ENCODE assay signal across 8 mouse cellular contexts in genomic region chr7:27591266-27592216, GRCm38 (mm10). TPM values are rescaled to one million over a fixed set of nuclear protein-coding genes. Genes with fewer than 3 reads are reported as not detected.
DNase-seq lines count a peak whose midpoint lies in the region; ATAC-seq and TF ChIP-seq lines count a peak whose summit lies in the region.

TSS of gene Akt2 (plus strand) at chr7:27591552.

- TF ChIP-seq CTCF in kidney, adult 2 months (conservative IDR thresholded peaks at IDR 0.05; ENCODE audit: insufficient read depth, insufficient read length, low read depth, low read length), result no peak
- TF ChIP-seq CTCF in midbrain, postnatal 0 days (IDR thresholded peaks at IDR 0.05), result peak; percentile 26; the same call in 1 of the 2 replicates

- peak within 1 kb of the TSS; percentile 66 for H3K4me3 ChIP-seq in embryonic facial prominence, embryonic 13.5 days
- H3K4me3 ChIP-seq in kidney, adult 2 months (ENCODE audit: insufficient read depth, low read depth, low read length), result peak within 1 kb of the TSS; percentile 91
- peak within 1 kb of the TSS; percentile 79 for H3K4me3 ChIP-seq in limb, embryonic 14.5 days (replicated peaks; ENCODE audit: low read length)
- peak within 1 kb of the TSS; percentile 68 for H3K4me3 ChIP-seq in midbrain, postnatal 0 days (ENCODE audit: low read depth, low read length)

- WGBS in embryonic facial prominence, embryonic 13.5 days, result under 1% methylated on average over 42 of the region's 71 CpGs
- WGBS in kidney, adult 2 months, result under 1% methylated on average over 69 of the region's 71 CpGs
- 6% methylated on average over 36 of the region's 71 CpGs for WGBS in limb, embryonic 14.5 days
- under 1% methylated on average over 49 of the region's 71 CpGs for WGBS in midbrain, postnatal 0 days

- peaks cover 16% of the 10 kb centered on the region for H3K4me1 ChIP-seq in embryonic facial prominence, embryonic 13.5 days
- H3K4me1 ChIP-seq in kidney, adult 2 months (ENCODE audit: control insufficient read depth, insufficient read depth, low read length), result peaks cover 8% of the 10 kb centered on the region; the same call in 1 of the 2 replicates
- H3K4me1 ChIP-seq in limb, embryonic 14.5 days (ENCODE audit: control insufficient read depth, insufficient read depth, low read length), result peaks cover 8% of the 10 kb centered on the region; the same call in 1 of the 2 replicates
- H3K4me1 ChIP-seq in midbrain, postnatal 0 days (ENCODE audit: insufficient read depth, low read length), result peaks cover 13% of the 10 kb centered on the region; the same call in 1 of the 2 replicates

- peaks cover 12% of the 10 kb centered on the region for H3K36me3 ChIP-seq in embryonic facial prominence, embryonic 13.5 days
- H3K36me3 ChIP-seq in kidney, adult 2 months (ENCODE audit: control insufficient read depth, insufficient read depth, low read length), result no peaks in the 10 kb centered on the region
- H3K36me3 ChIP-seq in limb, embryonic 14.5 days (ENCODE audit: control insufficient read depth, insufficient read depth, low read length), result no peaks in the 10 kb centered on the region
- peaks cover 2% of the 10 kb centered on the region; the same call in 1 of the 2 replicates for H3K36me3 ChIP-seq in midbrain, postnatal 0 days (ENCODE audit: insufficient read depth, low read length)

- H3K27ac ChIP-seq in embryonic facial prominence, embryonic 13.5 days, result peak within 1 kb of the TSS; percentile 99
- H3K27ac ChIP-seq in kidney, adult 2 months (ENCODE audit: insufficient read depth, low read depth, low read length), result peak within 1 kb of the TSS; percentile 95
- peak within 1 kb of the TSS; percentile 98 for H3K27ac ChIP-seq in limb, embryonic 14.5 days (replicated peaks; ENCODE audit: low read depth, low read length)
- peak within 1 kb of the TSS; percentile 95 for H3K27ac ChIP-seq in midbrain, postnatal 0 days (ENCODE audit: low read depth, low read length)

- H3K4me2 ChIP-seq in embryonic facial prominence, embryonic 13.5 days, result peak within 1 kb of the TSS; percentile 62
- H3K4me2 ChIP-seq in limb, embryonic 14.5 days (replicated peaks; ENCODE audit: low read depth, low read length, severe bottlenecking), result peak within 1 kb of the TSS; percentile 64
- H3K4me2 ChIP-seq in midbrain, postnatal 0 days (ENCODE audit: low read depth, low read length, poor library complexity, severe bottlenecking), result peak within 1 kb of the TSS; percentile 72

- H3K9ac ChIP-seq in embryonic facial prominence, embryonic 13.5 days, result peak within 1 kb of the TSS; percentile 92
- peak within 1 kb of the TSS; percentile 90 for H3K9ac ChIP-seq in limb, embryonic 14.5 days (ENCODE audit: low read depth, low read length, severe bottlenecking)
- peak within 1 kb of the TSS; percentile 88 for H3K9ac ChIP-seq in midbrain, postnatal 0 days (replicated peaks; ENCODE audit: low read length, poor library complexity, severe bottlenecking)

- ATAC-seq in embryonic facial prominence, embryonic 13.5 days (ENCODE audit: insufficient number of reproducible peaks, insufficient read depth, low FRiP score, low TSS enrichment, low read depth), result peak; percentile 96
- ATAC-seq in limb, embryonic 14.5 days (ENCODE audit: low FRiP score, low read depth), result peak; percentile 93
- ATAC-seq in midbrain, postnatal 0 days (ENCODE audit: low FRiP score), result peak; percentile 96

- no peaks in the 10 kb centered on the region for H3K9me3 ChIP-seq in embryonic facial prominence, embryonic 13.5 days
- H3K9me3 ChIP-seq in limb, embryonic 14.5 days (ENCODE audit: control insufficient read depth, low read length), result no peaks in the 10 kb centered on the region
- no peaks in the 10 kb centered on the region for H3K9me3 ChIP-seq in midbrain, postnatal 0 days (ENCODE audit: low read length)

- TF ChIP-seq POLR2A in kidney, adult 2 months (IDR thresholded peaks at IDR 0.05; ENCODE audit: low read depth, low read length), result no peak
- TF ChIP-seq POLR2A in limb, embryonic 14.5 days (IDR thresholded peaks at IDR 0.05; ENCODE audit: borderline replicate concordance, extremely low read depth, insufficient read depth, insufficient read length), result 0 out of 2 replicates have a peak, but pooled peaks have one; percentile 45

- no peaks in the 10 kb centered on the region for H3K27me3 ChIP-seq in embryonic facial prominence, embryonic 13.5 days
- no peaks in the 10 kb centered on the region for H3K27me3 ChIP-seq in kidney, adult 2 months (replicated peaks; ENCODE audit: control insufficient read depth, insufficient read depth, low read length)
- no peaks in the 10 kb centered on the region for H3K27me3 ChIP-seq in limb, embryonic 14.5 days (ENCODE audit: control insufficient read depth, insufficient read depth, low read length)
- H3K27me3 ChIP-seq in midbrain, postnatal 0 days (ENCODE audit: insufficient read depth, low read length), result no peaks in the 10 kb centered on the region

- peak; percentile 96 for DNase-seq in 3T3-L1 (ENCODE audit: low read depth, low spot score)
- DNase-seq in adrenal gland, postnatal 36 days, result peak; percentile 92 to 93
- DNase-seq in heart, adult 18-20 months, result peak; percentile 94 to 97
- peak; percentile 98 for DNase-seq in kidney, adult 2 months
- DNase-seq in limb, embryonic 14.5 days (ENCODE audit: low spot score), result peak; percentile 97
- peak; percentile 99 for DNase-seq in midbrain, postnatal 0 days (ENCODE audit: low spot score)
- peak; percentile 75 to 84 for DNase-seq in spleen, postnatal 14 days (ENCODE audit: low spot score in 2 of 2)

RNA-seq across cellular contexts. Expression of gene Akt2, which starts in this region (rescaled TPM):
- total RNA-seq in adrenal gland, postnatal 36 days (2021), result 100 to 1,000 TPM; 201 to 243 TPM
- polyA plus RNA-seq in embryonic facial prominence, embryonic 13.5 days (2015; fragmentation: Nextera tagmentation; extraction: Ambion mirVana), result 103 and 106 TPM in 2 replicates
- 100 to 1,000 TPM; 168 to 200 TPM for total RNA-seq in heart, adult 18-20 months (2021)
- polyA plus RNA-seq in kidney, adult 2 months (2012; rRNA removed), result 83.9 and 89.2 TPM in 2 replicates
- polyA plus RNA-seq in limb, embryonic 14.5 days (2012; rRNA removed), result 96.6 and 110 TPM in 2 replicates
- 112 and 119 TPM in 2 replicates for polyA plus RNA-seq in limb, embryonic 14.5 days (2014; fragmentation: Nextera tagmentation; extraction: Ambion mirVana)
- 42.8 and 46.7 TPM in 2 replicates for total RNA-seq in midbrain, postnatal 0 days (2014; rRNA removed)
- 37.7 and 38.1 TPM in 2 replicates for polyA plus RNA-seq in midbrain, postnatal 0 days (2015; fragmentation: Nextera tagmentation; extraction: Ambion mirVana)

Comparison
In these comparisons a context has a peak if more than half of its experiments do, and no peak if none do; other contexts are left out.
1. Peak in every context shown above with its lines: DNase-seq, ATAC-seq, H3K4me3 ChIP-seq and H3K27ac ChIP-seq.